Mouse (Mus musculus) lung, postnatal 0 days (tissue): ENCODE data around the gene Cldn18.
A peak's percentile ranks its signal among the peaks of the same experiment; 100 is the strongest.

Experiments used
- CTCF ChIP-seq: IDR thresholded peaks from 2 replicates; pipeline ENCODE4 v1.5.1; 2016; ENCODE audit warnings: antibody characterized with exemption, mild to moderate bottlenecking
- EP300 ChIP-seq: IDR thresholded peaks from 2 replicates; pipeline ENCODE4 v1.6.1; 2016; ENCODE audit warnings: antibody characterized with exemption, mild to moderate bottlenecking, control low read depth

DNA sequence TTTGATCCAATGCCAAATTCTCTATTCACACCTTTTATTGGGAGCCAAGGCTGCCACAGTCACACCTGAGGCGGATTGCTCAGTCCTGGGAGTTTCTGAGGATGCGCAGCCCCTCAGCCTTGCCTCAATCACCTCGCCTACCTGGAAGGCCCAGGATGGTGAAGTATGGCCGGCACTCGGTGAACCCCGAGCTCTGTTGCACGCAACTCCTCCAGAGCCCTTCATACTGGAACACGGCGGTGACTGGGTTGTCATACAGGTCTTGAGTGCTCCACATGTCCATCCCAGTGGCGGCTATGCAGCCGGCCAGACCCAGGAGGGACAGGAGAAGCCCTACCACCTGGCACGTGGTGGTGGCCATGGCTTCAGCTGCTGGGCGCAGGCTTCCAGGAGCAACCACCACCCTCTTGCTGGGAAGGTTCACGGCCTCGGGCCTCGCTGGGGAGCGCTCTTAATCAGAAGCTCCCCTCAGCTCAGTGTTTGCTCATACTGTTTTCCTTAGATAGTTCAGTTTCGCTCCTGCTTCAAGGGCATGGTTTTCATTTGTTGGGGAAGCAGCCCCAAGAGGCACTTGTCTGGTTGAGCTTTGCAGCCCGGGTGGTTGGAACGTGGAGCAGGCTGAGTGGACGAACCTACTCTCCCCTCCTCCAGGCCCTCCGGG, 7.3 kb downstream of the Cldn18 start:
- TF ChIP-seq CTCF (0 out of 2 replicates have a peak, but pooled peaks have one; percentile 1), EP300 (peak; percentile 64)
